Mouse (Mus musculus) brain, embryonic 18.5 days (tissue): Measurements from ENCODE around the gene Tpst2.
"Not testable (repeated sequence)": the region's sequence is repeated elsewhere in the genome, so short reads cannot be mapped to it uniquely, and the experiment has no call there.

Source experiments
- DNase-seq: peaks from one replicate; pipeline ENCODE4 v3.0.0-alpha.2; 2012; ENCODE audit warnings: low read depth, low spot score

The Tpst2 gene

DNA sequence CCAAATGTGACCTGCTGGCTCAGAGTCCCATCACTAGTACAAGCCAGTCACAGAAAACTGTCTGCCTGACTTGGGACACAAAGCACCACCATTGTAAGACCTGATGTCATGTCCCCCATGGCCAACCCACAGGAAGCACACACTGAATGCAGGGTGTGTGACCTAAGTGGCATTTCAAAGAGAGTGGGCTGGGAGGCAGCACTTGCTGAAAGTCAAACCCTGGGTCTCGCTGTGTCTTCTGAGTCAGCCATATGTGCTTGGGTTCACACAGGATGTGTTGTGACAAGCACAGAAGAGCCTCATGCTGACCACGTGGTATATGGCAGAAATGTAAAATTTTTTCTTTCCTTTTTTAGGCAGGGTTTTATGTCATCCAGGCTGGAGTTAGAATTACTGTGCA lies 20.8 kb downstream of the Tpst2 start:
- DNase-seq = no peak

DNA sequence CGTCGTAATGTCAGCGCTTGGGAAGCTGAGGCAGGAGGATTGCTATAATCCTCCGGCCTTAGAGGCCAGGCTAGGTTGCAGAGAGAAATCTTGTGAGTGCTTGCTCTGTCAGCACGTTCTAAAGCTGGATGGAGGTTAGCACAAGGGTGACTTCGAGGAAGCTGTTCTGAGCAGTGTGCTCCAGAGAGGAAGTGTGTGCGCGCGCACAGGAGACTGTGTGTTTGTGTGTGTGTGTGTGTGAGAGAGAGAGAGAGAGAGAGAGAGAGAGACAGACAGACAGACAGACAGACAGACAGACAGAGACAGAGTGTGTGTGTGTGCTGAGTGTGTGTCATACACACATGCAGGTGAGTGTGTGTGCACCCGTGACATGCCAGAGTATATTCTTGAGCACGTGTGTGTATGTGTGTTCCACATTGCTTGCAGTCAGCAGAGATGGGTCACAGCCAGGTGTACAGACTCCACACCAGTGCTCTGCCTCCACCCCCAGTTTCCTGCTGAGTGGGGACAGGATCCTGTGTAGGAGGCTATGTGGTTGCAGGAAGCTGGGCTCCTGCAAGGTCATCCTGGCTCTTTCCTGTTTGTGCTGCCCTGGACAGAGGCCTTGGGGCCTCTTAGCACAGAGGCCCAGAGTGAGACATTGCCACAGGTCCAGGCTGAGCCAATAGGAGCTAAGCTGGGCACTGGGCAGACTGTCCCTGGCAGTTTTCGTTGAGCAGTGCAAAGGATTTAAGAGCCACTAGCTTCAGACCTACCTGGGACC lies 21.9 kb downstream of the Tpst2 start:
- no peak for DNase-seq

- no peak for DNase-seq
These were observed 22.9 kb downstream of the Tpst2 start for GRCm38 (mm10) chr5:112299399-112299798.

DNA sequence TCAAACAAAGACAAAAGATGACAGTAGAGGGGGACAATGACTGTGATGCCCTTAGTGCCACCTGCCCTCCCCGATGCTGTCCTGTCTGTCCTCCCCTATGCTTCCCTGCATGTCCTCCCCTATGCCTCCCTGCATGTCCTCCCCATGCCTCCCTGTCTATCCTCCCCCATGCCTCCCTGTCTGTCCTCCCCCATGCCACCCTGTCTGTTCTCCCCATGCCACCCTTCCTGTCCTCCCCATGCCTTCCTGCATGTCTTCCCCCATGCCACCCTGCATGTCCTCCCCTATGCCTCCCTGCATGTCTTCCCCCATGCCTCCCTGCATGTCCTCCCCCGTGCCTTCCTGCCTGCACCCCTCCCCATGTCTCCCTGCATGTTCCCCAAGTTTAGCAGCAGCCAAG lies 23.6 kb downstream of the Tpst2 start:
- no peak for DNase-seq

GRCm38 (mm10) chr5:112300721-112301308 lies 24.3 kb downstream of the Tpst2 start:
- DNase-seq = no peak

GRCm38 (mm10) chr5:112301694-112302093 lies 25.2 kb downstream of the Tpst2 start:
- DNase-seq = no peak

GRCm38 (mm10) chr5:112302310-112302709 lies 25.8 kb downstream of the Tpst2 start:
- no peak for DNase-seq

DNA sequence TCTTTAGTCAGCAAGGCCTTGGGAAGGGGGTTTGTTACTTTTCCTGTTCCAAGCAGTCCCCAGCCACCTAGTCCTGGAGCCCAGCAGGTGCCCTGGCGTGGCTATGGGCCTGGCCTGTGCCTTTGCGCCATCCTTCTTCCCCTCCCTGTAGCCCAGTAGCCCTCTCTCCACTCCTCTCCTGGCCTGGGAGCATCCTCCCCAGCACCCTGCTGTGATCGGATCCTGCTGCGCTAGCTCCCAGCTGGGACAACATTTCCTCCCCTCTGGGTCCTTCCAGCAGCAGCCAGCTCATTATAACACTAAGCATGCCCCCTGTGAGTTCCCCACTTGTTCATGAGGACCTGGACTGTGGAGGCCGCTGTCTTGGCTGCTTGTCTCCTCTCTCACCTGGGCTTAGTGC lies 29.4 kb downstream of the Tpst2 start:
- no peak for DNase-seq

- DNase-seq = no peak
These were observed 36.9 kb downstream of the Tpst2 start for GRCm38 (mm10) chr5:112313222-112313885.

GRCm38 (mm10) chr5:112316468-112316867 lies 40.0 kb downstream of the Tpst2 start:
- DNase-seq = no peak

DNA sequence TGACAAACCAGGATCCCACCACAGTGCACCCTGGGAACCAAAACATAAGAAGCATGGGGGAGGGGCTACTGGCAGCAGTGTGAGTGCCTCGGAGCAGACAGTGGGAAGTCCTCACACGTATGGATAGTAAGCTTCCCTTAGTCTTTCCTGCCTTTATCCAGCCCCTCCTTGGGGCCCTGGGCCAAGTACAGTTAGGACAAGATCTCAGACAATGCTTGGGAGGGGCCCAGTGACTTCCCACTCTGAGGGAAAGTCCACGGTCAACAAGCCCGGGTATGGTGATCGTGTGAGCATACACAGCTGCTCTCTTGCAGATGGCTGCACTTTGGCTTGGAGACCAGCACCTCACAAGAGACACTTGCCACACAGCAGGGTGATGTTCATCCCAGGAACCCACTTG lies 40.8 kb downstream of the Tpst2 start:
- no peak for DNase-seq

DNA sequence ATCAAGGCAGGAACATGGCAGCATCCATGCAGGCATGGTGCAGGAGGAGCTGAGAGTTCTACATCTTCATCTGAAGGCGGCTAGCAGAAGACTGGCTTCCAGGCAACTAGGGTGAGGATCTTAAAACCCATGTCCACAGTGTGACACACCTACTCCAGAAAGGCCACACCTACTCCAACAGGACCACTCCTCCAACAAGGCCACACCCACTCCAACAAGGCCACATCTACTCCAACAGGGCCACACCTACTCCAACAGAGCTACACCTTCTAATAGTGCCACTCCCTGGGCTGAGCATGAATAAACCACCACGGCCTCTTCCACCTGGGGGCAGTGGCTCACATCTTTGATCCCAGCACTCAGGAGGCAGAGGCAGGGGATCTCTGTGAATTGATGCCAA lies 42.9 kb downstream of the Tpst2 start:
- not testable (repeated sequence) for DNase-seq

DNA sequence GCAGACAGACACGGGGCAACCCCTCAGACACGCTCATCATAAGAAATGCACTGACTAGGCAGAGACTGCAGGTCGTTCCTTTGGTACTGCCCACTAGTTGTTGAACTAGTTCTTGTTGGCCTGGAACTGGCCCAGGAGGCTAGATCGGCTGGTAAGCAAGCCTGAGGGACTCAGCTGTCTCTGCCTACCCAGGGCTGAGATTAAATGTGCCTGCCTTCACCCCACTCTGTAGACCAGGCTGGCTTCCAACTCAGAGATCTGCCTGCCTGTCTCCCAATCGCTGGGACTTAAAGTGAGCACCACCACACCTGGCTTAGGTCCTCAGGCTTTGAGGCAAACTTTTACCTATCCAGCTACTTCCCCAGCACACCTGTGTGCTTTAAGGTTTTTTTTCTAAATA lies 43.9 kb downstream of the Tpst2 start:
- DNase-seq = no peak

DNA sequence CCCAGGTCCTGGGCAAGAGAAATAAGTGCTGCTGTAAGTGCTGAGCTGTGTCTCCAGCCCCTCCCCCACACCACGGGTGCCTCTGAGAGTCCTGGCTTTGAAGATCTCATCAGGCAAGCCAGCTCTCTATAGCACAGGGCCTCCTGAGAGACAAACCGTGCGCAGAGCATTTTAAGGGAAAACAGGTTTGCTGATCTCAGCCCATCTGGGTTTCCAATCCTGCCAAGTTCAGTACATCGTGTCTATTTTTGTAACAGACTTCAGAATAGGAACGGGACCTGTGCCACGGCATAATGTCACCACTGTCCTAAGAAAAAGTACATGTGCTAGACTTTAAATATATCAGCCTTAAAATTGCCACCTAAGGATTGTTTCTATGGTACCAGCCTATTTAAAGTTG lies 44.4 kb downstream of the Tpst2 start:
- DNase-seq = no peak

- DNase-seq = no peak
These were observed 44.9 kb downstream of the Tpst2 start for GRCm38 (mm10) chr5:112321376-112321775.

- no peak for DNase-seq
These were observed 46.8 kb downstream of the Tpst2 start for GRCm38 (mm10) chr5:112323246-112323645.

DNA sequence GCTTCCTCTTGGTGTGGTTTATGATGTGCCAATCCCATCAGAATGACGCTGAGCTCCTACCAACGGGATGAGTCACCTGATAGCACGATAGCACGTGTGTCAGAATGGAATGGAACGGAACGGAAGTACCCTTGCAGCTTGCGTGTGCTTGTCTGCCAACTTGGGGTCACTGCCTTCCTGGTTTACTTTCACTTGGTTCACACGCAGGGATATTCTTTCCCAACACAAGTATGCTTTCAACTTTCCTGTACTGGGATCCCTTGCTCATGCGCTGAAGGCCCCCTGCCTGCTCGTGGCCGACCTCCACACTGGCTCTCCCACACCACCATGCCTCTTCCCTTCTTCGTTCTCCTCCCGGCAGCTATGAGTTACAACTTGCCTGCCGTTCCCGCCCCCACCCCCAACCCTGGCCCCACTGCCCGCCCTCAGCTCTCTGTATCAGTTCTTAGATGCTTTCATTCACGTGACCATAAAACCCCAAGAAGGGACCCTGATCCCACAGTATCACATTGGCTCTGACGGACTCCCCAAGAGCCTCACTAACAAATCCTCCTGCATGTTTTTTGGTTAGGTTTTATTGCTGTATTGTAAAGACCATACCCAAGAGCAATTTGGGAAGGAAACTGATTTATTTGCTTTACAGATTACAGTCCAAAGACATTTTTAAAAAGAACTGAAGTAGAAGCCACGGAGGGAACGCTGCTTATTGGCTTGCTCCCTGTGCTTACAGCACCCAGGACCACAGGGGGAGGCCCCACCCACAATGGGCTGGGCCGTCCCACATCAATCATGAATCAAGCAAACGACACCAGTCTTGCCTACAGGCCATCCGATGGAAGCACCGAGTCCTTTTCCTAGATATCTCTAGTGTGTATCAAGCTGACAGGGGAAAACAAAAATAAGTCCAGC lies 48.4 kb downstream of the Tpst2 start:
- no peak for DNase-seq

GRCm38 (mm10) chr5:112325546-112326445 lies 49.3 kb downstream of the Tpst2 start, which contains the start of gene Tfip11:
Tfip11 (plus strand) TSS chr5:112326358.
- peak; percentile 90 for DNase-seq

GRCm38 (mm10) chr5:112326446-112327009 lies 50.0 kb downstream of the Tpst2 start:
- no peak for DNase-seq

GRCm38 (mm10) chr5:112327854-112328253 lies 51.4 kb downstream of the Tpst2 start:
- no peak for DNase-seq
